Mouse (Mus musculus) heart, postnatal 14 days (tissue): ENCODE results near the gene Gm7145. TPM values are rescaled to one million over a fixed set of nuclear protein-coding genes. Genes with fewer than 3 reads are reported as not detected.
"Not testable (repeated sequence)": the region's sequence is repeated elsewhere in the genome, so short reads cannot be mapped to it uniquely, and the experiment has no call there.

Source experiments
- DNase-seq, 2 experiments: peaks; one replicate each; pipeline ENCODE4 v3.0.0; 2021 to 2022
- intact Hi-C: fragments of 180-260 bp; cut with DNase I; formaldehyde crosslinking; loops from one replicate; pipeline ENCODE4 v1.15.1; 2025
- long read RNA-seq, 2 experiments: library from polyadenylated mRNA; stranded (forward); transcript quantifications; one replicate each; pipeline ENCODE4 v2.0.0; 2021
- total RNA-seq, 2 experiments: library from RNA; stranded (reverse); gene quantifications; 2 replicates each; pipeline ENCODE4 v1.2.3; 2021

Gene Gm7145
- not detected for total RNA-seq
- long read RNA-seq, experiment 1 = 0 reads
- long read RNA-seq, experiment 2 = 0 reads

DNA sequence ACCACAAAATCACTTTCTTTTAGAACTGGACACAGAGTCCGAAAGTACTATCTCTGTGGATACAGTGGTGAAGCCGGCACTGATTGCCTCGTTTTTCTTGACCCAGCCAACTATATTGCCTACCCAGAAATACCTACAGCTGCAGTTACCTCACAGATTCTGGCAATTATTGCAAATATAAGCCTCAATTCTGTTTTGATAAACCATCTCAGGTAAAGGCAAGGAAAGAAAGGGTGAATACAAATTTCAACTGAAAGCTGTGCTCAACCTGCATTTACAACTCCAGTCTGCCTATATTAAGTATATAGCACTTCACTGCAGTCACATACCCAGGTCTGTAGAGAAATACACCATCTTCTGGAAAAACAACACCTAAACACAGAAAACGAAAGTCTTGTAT lies at the start of gene Gm7145:
Gm7145 (plus strand) TSS at position 301 of the 400 bp plus-strand sequence.
- no peak for DNase-seq
- intact Hi-C loops = no loop called here

DNA sequence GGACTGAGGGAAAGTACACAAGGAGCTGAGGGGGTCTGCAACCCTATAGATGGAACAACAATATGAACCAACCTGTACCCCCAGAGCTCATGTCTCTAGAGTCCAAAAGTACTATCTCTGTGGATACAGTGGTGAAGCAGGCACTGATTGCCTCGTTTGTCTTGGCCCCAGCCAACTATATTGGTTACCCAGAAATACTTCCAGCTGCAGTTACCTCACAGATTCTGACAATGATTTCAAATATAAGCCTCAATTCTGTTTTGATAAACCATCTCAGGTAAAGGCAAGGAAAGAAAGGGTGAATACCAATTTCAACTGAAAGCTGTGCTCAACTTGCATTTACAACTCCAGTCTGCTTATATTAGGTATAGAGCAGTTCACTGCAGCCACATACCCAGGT lies 38.0 kb upstream of the Gm7145 start, which contains the start of gene Gm28168:
Gm28168 (plus strand) TSS at position 301 of the 400 bp plus-strand sequence.
- DNase-seq, intact Hi-C loops: not testable (repeated sequence)

DNA sequence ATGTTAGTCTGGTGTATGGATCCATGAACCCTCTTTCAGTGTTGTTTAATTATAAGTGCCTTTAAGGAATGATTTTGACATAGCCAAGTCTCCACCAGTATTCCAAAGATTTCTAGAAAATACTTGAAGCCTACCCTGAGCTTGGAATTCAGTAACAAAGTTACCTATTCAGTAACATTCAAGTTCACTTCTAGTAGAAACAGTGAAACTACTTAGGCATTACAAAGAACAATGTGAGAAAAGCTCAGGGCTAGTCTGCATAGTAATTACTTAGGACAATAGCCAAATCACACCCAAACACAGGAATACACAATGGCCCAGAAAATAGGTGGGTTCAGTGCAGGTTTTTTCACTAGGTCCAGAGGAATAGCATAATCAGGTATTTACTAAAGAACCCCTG lies 38.1 kb downstream of the Gm7145 start:
- DNase-seq, intact Hi-C loops: not testable (repeated sequence)

- intact Hi-C loops, DNase-seq: not testable (repeated sequence)
Observed at GRCm38 (mm10) chr1:118012736-118013135, 47.0 kb downstream of the Gm7145 start.

Other genes starting within 250 kb of the Gm7145 start
- gene B020011L13Rik, start 184.8 kb upstream of the Gm7145 start, total RNA-seq = not detected
- gene Gm28360, start 135.9 kb upstream of the Gm7145 start, total RNA-seq = not detected
- not detected for gene Gm28168, start 37.9 kb upstream of the Gm7145 start, total RNA-seq
- not detected for gene Gm29106, start 210.6 kb downstream of the Gm7145 start, total RNA-seq